ENCODE assay signal across 8 mouse cellular contexts in genomic region chr4:148444250-148444967, GRCm38 (mm10). TPM values are rescaled to one million over a fixed set of nuclear protein-coding genes. Genes with fewer than 3 reads are reported as not detected.
DNase-seq lines count a peak whose midpoint lies in the region; ATAC-seq and TF ChIP-seq lines count a peak whose summit lies in the region.

Gene Ubiad1, minus strand, starts transcription at chr4:148444771.

- peak; percentile 39; the same call in 1 of the 2 replicates for ATAC-seq in embryonic facial prominence, embryonic 13.5 days (ENCODE audit: insufficient number of reproducible peaks, insufficient read depth, low FRiP score, low TSS enrichment, low read depth)
- peak; percentile 50 for ATAC-seq in limb, embryonic 15.5 days (ENCODE audit: insufficient number of reproducible peaks, low FRiP score, low TSS enrichment, low read depth)
- peak; percentile 59 for ATAC-seq in midbrain, postnatal 0 days (ENCODE audit: low FRiP score)

- peak within 1 kb of the TSS; percentile 78 for H3K4me3 ChIP-seq in embryonic facial prominence, embryonic 13.5 days
- H3K4me3 ChIP-seq in heart, adult 2 months: peak within 1 kb of the TSS; percentile 76
- H3K4me3 ChIP-seq in limb, embryonic 15.5 days: peak within 1 kb of the TSS; percentile 87
- peak within 1 kb of the TSS; percentile 75 for H3K4me3 ChIP-seq in midbrain, postnatal 0 days (ENCODE audit: low read depth, low read length)

- under 1% methylated on average over 46 of the region's 46 CpGs for WGBS in embryonic facial prominence, embryonic 13.5 days
- WGBS in heart, adult 2 months: under 1% methylated on average over 46 of the region's 46 CpGs
- WGBS in limb, embryonic 15.5 days: under 1% methylated on average over 46 of the region's 46 CpGs
- WGBS in midbrain, postnatal 0 days: under 1% methylated on average over 46 of the region's 46 CpGs

- peak; percentile 76 for TF ChIP-seq POLR2A in heart, adult 2 months (IDR thresholded peaks at IDR 0.05; ENCODE audit: insufficient read depth, low read depth, low read length)

- intact Hi-C loops in heart, adult 2 months (cut with DNase I): no loop called here

- H3K27me3 ChIP-seq in embryonic facial prominence, embryonic 13.5 days: no peaks in the 10 kb centered on the region
- no peaks in the 10 kb centered on the region for H3K27me3 ChIP-seq in heart, adult 2 months (ENCODE audit: control insufficient read depth, insufficient read depth, low read length)
- H3K27me3 ChIP-seq in limb, embryonic 15.5 days: no peaks in the 10 kb centered on the region
- no peaks in the 10 kb centered on the region for H3K27me3 ChIP-seq in midbrain, postnatal 0 days (ENCODE audit: insufficient read depth, low read length)

- no peak; the same call in 1 of the 2 replicates for TF ChIP-seq CTCF in heart, adult 2 months (IDR thresholded peaks at IDR 0.05)
- 0 out of 2 replicates have a peak, but pooled peaks have one; percentile 10 for TF ChIP-seq CTCF in midbrain, postnatal 0 days (IDR thresholded peaks at IDR 0.05)

- H3K27ac ChIP-seq in embryonic facial prominence, embryonic 13.5 days: peak within 1 kb of the TSS; percentile 68; the same call in 1 of the 2 replicates
- H3K27ac ChIP-seq in heart, adult 2 months: peak within 1 kb of the TSS; percentile 93
- H3K27ac ChIP-seq in limb, embryonic 15.5 days: peak within 1 kb of the TSS; percentile 83
- H3K27ac ChIP-seq in midbrain, postnatal 0 days (ENCODE audit: low read depth, low read length): peak within 1 kb of the TSS; percentile 77

- H3K9me3 ChIP-seq in embryonic facial prominence, embryonic 13.5 days: no peaks in the 10 kb centered on the region
- no peaks in the 10 kb centered on the region for H3K9me3 ChIP-seq in limb, embryonic 15.5 days
- no peaks in the 10 kb centered on the region for H3K9me3 ChIP-seq in midbrain, postnatal 0 days (ENCODE audit: low read length)

- no peaks in the 10 kb centered on the region; the same call in 1 of the 2 replicates for H3K79me2 ChIP-seq in heart, adult 2 months (replicated peaks; ENCODE audit: control insufficient read depth, insufficient read depth, low read length)

- 0 out of 2 replicates have a peak, but pooled peaks have one; percentile 30 for TF ChIP-seq EP300 in heart, adult 2 months (IDR thresholded peaks at IDR 0.05; ENCODE audit: insufficient read depth, low read depth, low read length)

- H3K9ac ChIP-seq in embryonic facial prominence, embryonic 13.5 days: peak within 1 kb of the TSS; percentile 86
- peak within 1 kb of the TSS; percentile 88 for H3K9ac ChIP-seq in heart, adult 2 months (ENCODE audit: low read depth, low read length)
- H3K9ac ChIP-seq in limb, embryonic 15.5 days: peak within 1 kb of the TSS; percentile 75
- peak within 1 kb of the TSS; percentile 79 for H3K9ac ChIP-seq in midbrain, postnatal 0 days (replicated peaks; ENCODE audit: low read length, poor library complexity, severe bottlenecking)

- peaks cover 23% of the 10 kb centered on the region for H3K4me1 ChIP-seq in embryonic facial prominence, embryonic 13.5 days
- H3K4me1 ChIP-seq in heart, adult 2 months (ENCODE audit: control insufficient read depth, insufficient read depth, low read length): peaks cover 4% of the 10 kb centered on the region
- H3K4me1 ChIP-seq in limb, embryonic 15.5 days: peaks cover 22% of the 10 kb centered on the region
- H3K4me1 ChIP-seq in midbrain, postnatal 0 days (ENCODE audit: insufficient read depth, low read length): peaks cover 14% of the 10 kb centered on the region

- DNase-seq in 3T3-L1 (ENCODE audit: low read depth, low spot score): peak; percentile 77
- DNase-seq in adrenal gland, postnatal 25 days: peak; percentile 90
- DNase-seq in heart, adult 2 months: peak; percentile 89 to 91
- DNase-seq in kidney, adult 8-10 months: peak; percentile 85 to 92
- DNase-seq in midbrain, postnatal 0 days (ENCODE audit: low spot score): peak; percentile 77
- peak; percentile 89 to 94 for DNase-seq in spleen, postnatal 10 days (ENCODE audit: low spot score in 2 of 2)

- H3K4me2 ChIP-seq in embryonic facial prominence, embryonic 13.5 days: peak within 1 kb of the TSS; percentile 87
- H3K4me2 ChIP-seq in limb, embryonic 15.5 days: peak within 1 kb of the TSS; percentile 82
- peak within 1 kb of the TSS; percentile 94 for H3K4me2 ChIP-seq in midbrain, postnatal 0 days (ENCODE audit: low read depth, low read length, poor library complexity, severe bottlenecking)

- peaks cover 9% of the 10 kb centered on the region; the same call in 1 of the 2 replicates for H3K36me3 ChIP-seq in embryonic facial prominence, embryonic 13.5 days
- H3K36me3 ChIP-seq in heart, adult 2 months (ENCODE audit: control insufficient read depth, insufficient read depth, low read length): no peaks in the 10 kb centered on the region; the same call in 1 of the 2 replicates
- H3K36me3 ChIP-seq in limb, embryonic 15.5 days: no peaks in the 10 kb centered on the region
- H3K36me3 ChIP-seq in midbrain, postnatal 0 days (ENCODE audit: insufficient read depth, low read length): no peaks in the 10 kb centered on the region

RNA-seq across cellular contexts. Expression of gene Ubiad1, which starts in this region (rescaled TPM):
- total RNA-seq in adrenal gland, postnatal 25 days (2021): 20.9 and 21.5 TPM in 2 replicates
- polyA plus RNA-seq in embryonic facial prominence, embryonic 13.5 days (2015; fragmentation: Nextera tagmentation; extraction: Ambion mirVana): 20.9 and 21.1 TPM in 2 replicates
- total RNA-seq in heart, adult 2 months (2021): 10 to 100 TPM; 17.8 to 20.9 TPM
- 25.1 and 25.5 TPM in 2 replicates for polyA plus RNA-seq in heart, adult 2 months (2012; rRNA removed)
- 19.4 and 21.4 TPM in 2 replicates for polyA plus RNA-seq in limb, embryonic 15.5 days (2015; fragmentation: Nextera tagmentation; extraction: Ambion mirVana)
- total RNA-seq in midbrain, postnatal 0 days (2014; rRNA removed): 16.0 and 19.8 TPM in 2 replicates
- 12.7 and 14.6 TPM in 2 replicates for polyA plus RNA-seq in midbrain, postnatal 0 days (2015; fragmentation: Nextera tagmentation; extraction: Ambion mirVana)

Comparison
In these comparisons a context has a peak if more than half of its experiments do, and no peak if none do; other contexts are left out.
1. Peak in every context shown above with its lines: DNase-seq, ATAC-seq, H3K4me3 ChIP-seq and H3K27ac ChIP-seq.